Mouse (Mus musculus): ENCODE results near the gene Atp10a. TPM values are rescaled to one million over a fixed set of nuclear protein-coding genes. Genes with fewer than 3 reads are reported as not detected.

The Atp10a gene
- polyA plus RNA-seq, 1 experiment from 2014 or later, result 4.0 TPM

DNA sequence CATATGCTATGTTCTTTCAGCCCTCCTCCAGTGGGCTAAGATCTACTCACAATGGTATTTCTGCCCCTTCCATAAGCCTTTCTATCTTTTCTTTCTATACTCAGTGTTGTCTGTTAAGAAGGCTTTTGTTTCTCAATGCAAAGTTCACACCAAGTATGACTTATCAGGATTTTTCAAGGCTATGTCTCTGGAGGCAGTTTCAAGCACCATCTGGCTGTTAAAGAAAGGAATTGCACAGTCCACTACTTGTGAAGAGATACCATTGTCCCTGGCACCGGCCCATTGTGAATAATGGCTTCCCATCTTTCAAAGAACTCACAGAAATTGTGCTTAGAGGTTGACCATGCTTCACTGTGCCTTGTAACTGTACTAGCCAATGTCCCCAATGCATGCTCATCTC is 214.7 kb downstream of the Atp10a start:
- Histone ChIP-seq H3K4me2 (no peak overlapping the region), H3K4me1 (no peaks in the 10 kb centered on the region), H3K4me3 (replicated peaks) (no peak overlapping the region), H3K9ac (no peak overlapping the region), H3K9me3 (no peaks in the 10 kb centered on the region), H3K36me3 (no peaks in the 10 kb centered on the region), H3K27ac (no peak overlapping the region), H3K27me3 (replicated peaks) (no peaks in the 10 kb centered on the region)
- 59% methylated on average over 1 of the region's 1 CpGs for WGBS
- no peak for ATAC-seq (ENCODE audit: insufficient read depth, low FRiP score, low read depth)

DNA sequence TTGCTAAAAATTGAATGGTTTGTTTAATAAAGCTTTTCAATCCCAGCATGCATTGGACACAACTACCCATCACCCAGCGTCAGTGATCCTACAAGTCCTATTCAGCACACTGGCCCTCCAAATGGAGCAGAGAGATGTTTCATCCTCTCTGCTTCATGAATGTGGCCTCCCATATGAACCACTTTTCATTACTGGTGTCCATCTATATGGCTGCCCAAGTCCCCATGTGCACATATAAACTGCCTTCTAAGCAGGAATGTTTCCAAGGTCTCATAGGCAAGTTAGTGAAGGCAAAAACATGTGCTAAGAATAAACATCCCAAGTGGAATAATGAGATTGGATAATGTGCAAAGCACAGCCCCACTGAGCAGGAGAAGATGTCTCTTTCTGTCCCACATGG is 217.7 kb downstream of the Atp10a start:
- 92% methylated on average over 1 of the region's 1 CpGs for WGBS
- Histone ChIP-seq H3K36me3 (no peaks in the 10 kb centered on the region), H3K4me3 (replicated peaks) (no peak overlapping the region), H3K4me2 (no peak overlapping the region), H3K9ac (no peak overlapping the region), H3K27ac (no peak overlapping the region), H3K27me3 (replicated peaks) (no peaks in the 10 kb centered on the region), H3K9me3 (no peaks in the 10 kb centered on the region), H3K4me1 (no peaks in the 10 kb centered on the region)
- ATAC-seq (ENCODE audit: insufficient read depth, low FRiP score, low read depth), result no peak

All from stomach, embryonic 15.5 days (tissue).